In the genomic region with DNA sequence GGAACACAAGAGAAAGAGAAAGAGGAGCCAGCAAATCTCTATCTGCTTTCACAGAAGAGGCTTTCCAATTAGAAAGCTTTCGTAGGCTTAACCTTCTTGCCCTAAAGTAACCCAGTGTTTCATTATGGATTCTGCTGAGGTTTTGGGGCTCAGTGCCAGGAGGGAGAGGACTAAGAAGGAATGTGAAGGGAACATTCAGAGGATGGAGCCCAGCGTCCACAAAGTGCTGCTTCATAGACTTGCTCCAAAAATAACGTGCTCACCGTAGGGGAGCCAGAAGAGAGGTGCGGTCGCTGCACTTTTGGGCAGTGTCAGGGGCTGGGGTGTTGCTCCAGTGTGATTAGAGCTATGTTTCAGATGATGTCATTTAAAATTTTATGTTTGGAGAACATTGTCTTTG, we compare ENCODE assay signal across 8 mouse cellular contexts. TPM values are rescaled to one million over a fixed set of nuclear protein-coding genes. Genes with fewer than 3 reads are reported as not detected.
DNase-seq lines count a peak whose midpoint lies in the region; ATAC-seq lines count a peak whose summit lies in the region.
"Had no signal": no experiment of that assay in that cellular context is flagged by ENCODE, and none has a peak within 500 bp of the region (broad histone marks: within the 10 kb centered on the region; RNA-seq: fewer than 3 reads in every experiment).

No protein-coding gene starts in this region.

- H3K9ac ChIP-seq in heart, embryonic 16.5 days (ENCODE audit: low read length), result no peak overlapping the region
- no peak overlapping the region for H3K9ac ChIP-seq in limb, embryonic 15.5 days
- H3K9ac ChIP-seq: hindbrain, embryonic 12.5 days had no signal

- H3K36me3 ChIP-seq in heart, embryonic 16.5 days (ENCODE audit: control insufficient read depth, insufficient read depth), result no peaks in the 10 kb centered on the region
- H3K36me3 ChIP-seq in limb, embryonic 15.5 days, result no peaks in the 10 kb centered on the region
- H3K36me3 ChIP-seq: hindbrain, embryonic 12.5 days had no signal

- H3K4me1 ChIP-seq in heart, embryonic 16.5 days (ENCODE audit: control insufficient read depth, insufficient read depth, low read length), result peaks cover 39% of the 10 kb centered on the region
- peaks cover 53% of the 10 kb centered on the region for H3K4me1 ChIP-seq in limb, embryonic 15.5 days

- peak; percentile 37 to 47 for DNase-seq in left cerebral cortex, postnatal 14 days (ENCODE audit: low spot score in 2 of 2)
- no peak for DNase-seq in left cerebral cortex, adult 9 months (ENCODE audit: low spot score in 2 of 2)
- peak; percentile 75 for DNase-seq in gastrocnemius, adult 18-20 months (ENCODE audit: low spot score)
- no peak for DNase-seq in ovary, postnatal 10 days (ENCODE audit: low spot score)

- 23% methylated on average over 6 of the region's 6 CpGs for WGBS in heart, embryonic 16.5 days
- 33% methylated on average over 6 of the region's 6 CpGs for WGBS in limb, embryonic 15.5 days

- intact Hi-C loops in left cerebral cortex, postnatal 14 days (cut with DNase I), result no loop called here

- no peak overlapping the region for H3K4me3 ChIP-seq in heart, embryonic 16.5 days (ENCODE audit: low read length)
- no peak overlapping the region for H3K4me3 ChIP-seq in limb, embryonic 15.5 days
- H3K4me3 ChIP-seq: hindbrain, embryonic 12.5 days had no signal

- H3K27me3 ChIP-seq in heart, embryonic 16.5 days (ENCODE audit: control insufficient read depth, insufficient read depth, low read length), result no peaks in the 10 kb centered on the region
- no peaks in the 10 kb centered on the region for H3K27me3 ChIP-seq in limb, embryonic 15.5 days
- H3K27me3 ChIP-seq: hindbrain, embryonic 12.5 days had no signal

- peak overlapping the region; percentile 28 for H3K27ac ChIP-seq in heart, embryonic 16.5 days (ENCODE audit: low read length)
- H3K27ac ChIP-seq in limb, embryonic 15.5 days, result peak overlapping the region; percentile 73
- H3K27ac ChIP-seq: hindbrain, embryonic 12.5 days had no signal

- ATAC-seq in heart, embryonic 16.5 days (replicated peaks; ENCODE audit: extremely low read depth, insufficient read depth, low FRiP score), result peak; percentile 77
- peak; percentile 57; the same call in 1 of the 2 replicates for ATAC-seq in limb, embryonic 15.5 days (ENCODE audit: insufficient number of reproducible peaks, low FRiP score, low TSS enrichment, low read depth)
- no peak for ATAC-seq in megakaryocyte, adult 5-6 weeks (ENCODE audit: poor library complexity, severe bottlenecking)

- H3K9me3 ChIP-seq in heart, embryonic 16.5 days (replicated peaks; ENCODE audit: control insufficient read depth, low read length), result no peaks in the 10 kb centered on the region
- H3K9me3 ChIP-seq in limb, embryonic 15.5 days, result no peaks in the 10 kb centered on the region
- H3K9me3 ChIP-seq: hindbrain, embryonic 12.5 days had no signal

- peak overlapping the region; percentile 18; the same call in 1 of the 2 replicates for H3K4me2 ChIP-seq in heart, embryonic 16.5 days (ENCODE audit: low read depth, low read length)
- H3K4me2 ChIP-seq in limb, embryonic 15.5 days, result peak overlapping the region; percentile 22; the same call in 1 of the 2 replicates
- H3K4me2 ChIP-seq: hindbrain, embryonic 12.5 days had no signal

RNA-seq across cellular contexts. Expression of a gene that starts 19.6 kb away (rescaled TPM):
- total RNA-seq in left cerebral cortex, postnatal 14 days (2021), result 100 to 1,000 TPM in 1 of 2 experiments, 10 to 100 TPM in 1; 95.0 to 103 TPM
- 10 to 100 TPM; 37.4 to 38.3 TPM for total RNA-seq in gastrocnemius, adult 18-20 months (2021)
- polyA plus RNA-seq in heart, embryonic 16.5 days (2015; fragmentation: Nextera tagmentation; extraction: Ambion mirVana), result 5.1 and 6.7 TPM in 2 replicates
- 10.6 and 11.8 TPM in 2 replicates for polyA plus RNA-seq in limb, embryonic 15.5 days (2015; fragmentation: Nextera tagmentation; extraction: Ambion mirVana)
- 32.9 and 34.5 TPM in 2 replicates for total RNA-seq in megakaryocyte, adult 5-6 weeks (2015)
- total RNA-seq in megakaryocyte, adult 5-6 weeks (2017), result 17.5 and 24.0 TPM in 2 replicates

RNA-seq across cellular contexts. Expression of a gene that starts 19.7 kb away (rescaled TPM):
- 100 to 1,000 TPM; 212 to 230 TPM for total RNA-seq in left cerebral cortex, postnatal 14 days (2021)
- total RNA-seq in gastrocnemius, adult 18-20 months (2021), result 10 to 100 TPM; 23.6 to 32.0 TPM
- 110 and 131 TPM in 2 replicates for polyA plus RNA-seq in heart, embryonic 16.5 days (2015; fragmentation: Nextera tagmentation; extraction: Ambion mirVana)
- polyA plus RNA-seq in limb, embryonic 15.5 days (2015; fragmentation: Nextera tagmentation; extraction: Ambion mirVana), result 182 and 188 TPM in 2 replicates
- 28.6 and 44.4 TPM in 2 replicates for total RNA-seq in megakaryocyte, adult 5-6 weeks (2015)
- 53.0 and 73.9 TPM in 2 replicates for total RNA-seq in megakaryocyte, adult 5-6 weeks (2017)

Comparison
In these comparisons a context has a peak if more than half of its experiments do, and no peak if none do; other contexts are left out.
1. DNase-seq: peak in left cerebral cortex, postnatal 14 days (2 of 2) and gastrocnemius, adult 18-20 months (single experiment); none in left cerebral cortex, adult 9 months (0 of 2) and ovary, postnatal 10 days (single experiment).